Mouse (Mus musculus) A20 (cell line): ENCODE measurements around the gene Zan.

Experiments used
- DNase-seq: peaks from one replicate; pipeline ENCODE4 v3.0.0-alpha.2; 2011; ENCODE audit warnings: low read depth, low spot score

Zan gene

GRCm38 (mm10) chr5:137332857-137333511 lies 143.9 kb downstream of the Zan start:
- peak; percentile 50 for DNase-seq

- DNase-seq = peak; percentile 71
Measured at GRCm38 (mm10) chr5:137330910-137331309, 146.0 kb downstream of the Zan start.
